Mouse (Mus musculus) testis, adult 2 months (tissue): Measurements from ENCODE around the gene Olfr1512. TPM values are rescaled to one million over a fixed set of nuclear protein-coding genes. Genes with fewer than 3 reads are reported as not detected.
"Not testable (repeated sequence)": the region's sequence is repeated elsewhere in the genome, so short reads cannot be mapped to it uniquely, and the experiment has no call there.

Experiments used
- H3K27ac ChIP-seq: fragments of 200-500 bp; 2 replicates; pipeline ENCODE4 v1.5.1; 2012; ENCODE audit warnings: low read depth, low read length; ENCODE audit not compliant: control insufficient read depth, insufficient read depth
- H3K27me3 ChIP-seq: fragments of 200-500 bp; 2 replicates; pipeline ENCODE4 v1.6.1; 2012; ENCODE audit warnings: mild to moderate bottlenecking, low read length, moderate library complexity; ENCODE audit not compliant: control insufficient read depth, insufficient read depth
- H3K36me3 ChIP-seq: fragments of 200-500 bp; 2 replicates; pipeline ENCODE4 v1.6.1; 2012; ENCODE audit warnings: mild to moderate bottlenecking, low read length; ENCODE audit not compliant: control insufficient read depth, insufficient read depth
- H3K4me1 ChIP-seq: fragments of 200-500 bp; 2 replicates; pipeline ENCODE4 v1.6.1; 2012; ENCODE audit warnings: low read length; ENCODE audit not compliant: control insufficient read depth, insufficient read depth
- H3K4me3 ChIP-seq: fragments of 200-500 bp; 2 replicates; pipeline ENCODE4 v1.5.1; 2012; ENCODE audit warnings: low read depth, mild to moderate bottlenecking, low read length, moderate library complexity, mixed read lengths; ENCODE audit not compliant: control insufficient read depth
- CTCF ChIP-seq: fragments of 200-500 bp; IDR thresholded peaks from 2 replicates; pipeline ENCODE4 v1.5.1; 2012; ENCODE audit warnings: low read depth, mild to moderate bottlenecking, inconsistent platforms, low read length, moderate library complexity; ENCODE audit not compliant: control insufficient read depth, insufficient read depth, insufficient replicate concordance
- POLR2A ChIP-seq: fragments of 200-500 bp; IDR thresholded peaks from 2 replicates; pipeline ENCODE4 v1.6.1; 2012; ENCODE audit warnings: low read depth, mild to moderate bottlenecking, inconsistent platforms, low read length, moderate library complexity; ENCODE audit not compliant: control insufficient read depth
- polyA plus RNA-seq: library from polyadenylated mRNA; depleted of rRNA; stranded (reverse); fragments of >200 nt; gene quantifications from 2 replicates; pipeline ENCODE4 v1.2.3, GENCODE M21; 2012; rRNA removed

Olfr1512 gene
- polyA plus RNA-seq: not detected in 2 replicates

- H3K36me3 ChIP-seq: no peaks in the 10 kb centered on the region
- H3K4me3 ChIP-seq: no peak within 1 kb of the TSS
- no peak within 1 kb of the TSS for H3K27ac ChIP-seq
- H3K27me3 ChIP-seq: no peaks in the 10 kb centered on the region
- TF ChIP-seq CTCF (no peak), POLR2A (no peak)
- no peaks in the 10 kb centered on the region for H3K4me1 ChIP-seq
Observed at GRCm38 (mm10) chr14:52379068-52379467, at the start of gene Olfr1512. Gene Olfr1512 (minus strand): TSS chr14:52379168.

DNA sequence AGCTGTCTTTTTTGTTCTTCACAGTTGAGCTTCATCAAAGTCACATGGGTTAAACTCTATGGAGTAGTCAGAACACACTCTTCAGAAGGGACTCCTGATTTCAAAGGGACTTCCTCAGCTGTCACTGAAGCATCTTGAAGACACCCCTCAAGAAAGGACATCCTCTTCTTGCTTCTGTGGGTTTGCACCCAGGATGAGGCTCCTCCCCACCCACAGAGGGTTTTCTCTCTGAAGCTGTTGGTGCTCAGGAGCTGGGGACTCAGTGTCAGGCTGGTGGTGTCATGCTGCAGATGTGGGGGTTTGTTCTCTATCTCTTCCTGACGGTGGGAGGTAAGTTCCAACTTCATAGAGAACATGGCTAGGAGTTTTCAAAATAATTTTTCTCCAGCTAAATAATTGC lies 48.7 kb upstream of the Olfr1512 start:
- Histone ChIP-seq H3K4me1 (no peaks in the 10 kb centered on the region), H3K27me3 (no peaks in the 10 kb centered on the region), H3K4me3 (no peak overlapping the region), H3K27ac (no peak overlapping the region), H3K36me3 (no peaks in the 10 kb centered on the region)
- TF ChIP-seq CTCF: no peak
- TF ChIP-seq POLR2A: no peak

DNA sequence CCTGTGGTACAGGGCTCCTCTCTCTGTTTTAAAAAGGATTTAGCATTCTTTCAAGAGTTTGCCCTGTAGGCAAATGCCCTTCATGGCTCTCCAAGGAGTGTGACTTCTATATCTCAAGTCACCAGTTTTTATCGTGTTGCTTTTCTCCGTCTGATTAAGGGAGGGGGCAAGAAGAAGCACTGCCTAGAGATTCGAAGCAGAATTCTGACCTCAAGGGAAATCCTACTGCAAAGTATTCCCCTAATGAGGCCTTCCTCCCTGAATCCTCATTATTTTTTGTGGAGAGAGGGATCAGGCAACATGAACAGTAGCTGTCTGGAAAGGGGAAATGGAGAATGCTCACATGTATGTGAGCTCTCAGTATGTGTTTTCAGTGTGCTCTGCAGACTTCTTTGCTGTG lies 35.3 kb upstream of the Olfr1512 start, which contains the start of gene Olfr1510:
TSS of gene Olfr1510 (minus strand) at position 101 of the 400 bp plus-strand sequence.
- Histone ChIP-seq H3K4me1 (no peaks in the 10 kb centered on the region), H3K4me3 (no peak within 1 kb of the TSS), H3K36me3 (no peaks in the 10 kb centered on the region), H3K27ac (no peak within 1 kb of the TSS), H3K27me3 (no peaks in the 10 kb centered on the region)
- TF ChIP-seq CTCF (no peak), POLR2A (no peak)

DNA sequence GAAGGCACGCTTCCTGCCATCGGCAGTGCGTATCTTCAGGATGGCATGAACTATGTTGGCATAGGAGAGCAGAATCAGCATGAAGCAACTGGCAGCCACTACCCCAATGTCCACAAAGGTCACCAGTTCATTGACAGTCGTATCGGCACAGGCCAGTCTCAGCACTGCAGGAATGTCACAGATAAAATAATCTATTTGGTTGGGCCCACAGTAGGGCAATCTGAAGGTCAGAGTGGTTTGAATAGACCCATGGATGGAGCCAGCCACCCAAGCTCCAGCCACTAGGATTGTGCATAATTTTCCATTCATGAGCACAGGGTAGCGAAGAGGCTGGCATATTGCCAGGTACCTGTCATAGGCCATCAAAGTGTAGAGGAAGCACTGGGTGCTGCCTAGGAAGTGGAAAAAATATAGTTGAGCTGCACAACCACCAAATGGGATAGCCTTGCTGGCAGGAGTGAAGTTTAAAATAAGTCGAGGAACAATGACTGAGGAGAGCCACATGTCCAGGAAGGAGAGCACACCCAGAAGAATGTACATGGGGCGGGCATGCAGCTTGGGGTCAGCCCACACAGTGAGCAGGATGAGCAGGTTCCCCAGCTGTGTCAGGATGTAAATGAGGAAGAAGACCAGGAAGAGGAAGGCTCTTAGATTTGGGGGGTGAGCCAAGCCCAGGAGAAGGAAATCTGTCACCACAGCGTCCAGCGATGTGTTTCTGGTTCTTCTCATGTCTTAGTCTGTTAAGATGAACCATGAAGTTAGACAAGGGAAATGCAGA lies 31.4 kb upstream of the Olfr1512 start:
- H3K36me3 ChIP-seq, H3K27me3 ChIP-seq, H3K4me3 ChIP-seq, H3K27ac ChIP-seq, H3K4me1 ChIP-seq: not testable (repeated sequence)

DNA sequence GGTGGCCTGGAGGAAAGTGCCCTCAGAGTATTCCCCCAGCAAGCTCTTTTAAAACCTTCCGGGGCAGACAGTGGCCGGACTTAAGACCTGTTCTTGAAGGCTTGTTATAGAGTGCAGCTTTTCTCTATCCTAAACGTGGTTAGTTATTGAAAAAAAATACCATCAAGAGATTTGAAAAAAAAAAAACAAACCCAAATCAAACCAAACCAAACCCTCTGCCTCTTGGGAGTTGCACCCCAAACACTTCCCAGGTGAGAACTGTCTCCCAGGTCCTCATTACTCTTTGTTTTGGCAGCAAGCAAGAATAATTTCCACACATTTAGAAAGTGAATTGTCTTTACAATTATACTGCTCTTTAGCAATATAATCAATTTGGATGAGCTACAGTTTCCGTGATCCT lies 18.3 kb upstream of the Olfr1512 start, which contains the start of gene Olfr1511:
TSS of gene Olfr1511 (minus strand) at position 101 of the 400 bp plus-strand sequence.
- Histone ChIP-seq H3K27ac (no peak within 1 kb of the TSS), H3K4me1 (no peaks in the 10 kb centered on the region), H3K27me3 (no peaks in the 10 kb centered on the region), H3K36me3 (no peaks in the 10 kb centered on the region), H3K4me3 (no peak within 1 kb of the TSS)
- TF ChIP-seq POLR2A (no peak), CTCF (no peak)

GRCm38 (mm10) chr14:52390084-52390848 lies 11.3 kb upstream of the Olfr1512 start:
- not testable (repeated sequence) for H3K27me3 ChIP-seq, H3K27ac ChIP-seq

DNA sequence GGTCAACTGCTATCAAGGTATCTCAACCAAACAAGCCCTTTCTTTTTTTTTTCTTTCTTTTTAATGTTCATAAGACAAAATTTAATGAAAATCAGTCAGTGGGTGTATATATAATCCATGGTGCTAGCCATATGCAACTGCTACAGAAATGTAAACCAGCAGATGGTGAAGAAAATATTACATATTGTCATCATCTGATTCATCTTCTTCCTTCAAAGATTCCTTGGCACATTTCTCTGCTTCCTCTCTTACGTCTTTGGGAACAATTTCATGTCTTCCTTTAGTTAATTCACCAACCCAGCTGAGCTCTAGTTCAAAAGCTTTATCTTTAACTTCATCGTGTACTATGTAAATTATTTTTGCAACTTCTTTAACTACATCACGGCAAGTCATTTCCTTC lies 10.2 kb downstream of the Olfr1512 start:
- Histone ChIP-seq H3K27ac (no peak overlapping the region), H3K27me3 (no peaks in the 10 kb centered on the region), H3K36me3 (no peaks in the 10 kb centered on the region), H3K4me3 (no peak overlapping the region), H3K4me1 (no peaks in the 10 kb centered on the region)
- TF ChIP-seq POLR2A: no peak

More at GRCm38 (mm10) chr14:52390084-52390848, 11.3 kb upstream of the Olfr1512 start:
- H3K36me3 ChIP-seq, H3K4me3 ChIP-seq, H3K4me1 ChIP-seq: not testable (repeated sequence)

DNA sequence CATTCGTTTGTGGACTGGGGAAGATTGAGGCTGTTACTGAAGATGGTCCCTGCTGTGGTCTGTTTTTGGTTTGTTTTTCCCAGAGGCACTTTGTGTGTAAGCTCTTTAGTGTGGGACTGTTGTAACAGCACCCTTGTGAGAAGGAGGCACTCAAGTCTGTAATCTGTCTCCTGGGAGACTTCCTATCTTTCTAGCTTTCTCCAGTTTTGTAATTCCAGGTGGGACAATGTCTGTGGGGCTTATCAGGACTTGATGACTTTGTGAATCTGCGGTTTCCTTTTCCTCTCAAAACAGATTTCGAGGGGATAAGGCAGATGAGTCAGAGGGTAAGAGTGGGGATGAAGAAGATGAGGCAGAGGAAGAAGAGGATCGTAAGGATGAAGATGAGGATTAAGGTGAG lies 22.7 kb downstream of the Olfr1512 start, which contains the start of gene Olfr1513:
TSS of gene Olfr1513 (minus strand) at position 101 of the 400 bp plus-strand sequence.
- Histone ChIP-seq H3K4me3 (no peak within 1 kb of the TSS), H3K27me3 (no peaks in the 10 kb centered on the region), H3K4me1 (no peaks in the 10 kb centered on the region), H3K36me3 (no peaks in the 10 kb centered on the region), H3K27ac (no peak within 1 kb of the TSS)
- no peak for TF ChIP-seq POLR2A
